Mouse (Mus musculus) midbrain, postnatal 0 days (tissue): ENCODE results near the gene Agk. TPM values are rescaled to one million over a fixed set of nuclear protein-coding genes. Genes with fewer than 3 reads are reported as not detected.

Experiments used
- ATAC-seq: fragments of 200-750 bp; cut with Nextera tagmentation; 2 replicates; pipeline ENCODE4 v1.8.0; 2017; ENCODE audit warnings: moderate number of reproducible peaks, mild to moderate bottlenecking, moderate TSS enrichment, moderate library complexity; ENCODE audit not compliant: low FRiP score
- DNase-seq: peaks from one replicate; pipeline ENCODE4 v3.0.0-alpha.2; 2015; ENCODE audit warnings: low spot score
- H3K27ac ChIP-seq: fragments of 300-500 bp; sonication (generic); 2 replicates; pipeline ENCODE4 v1.5.1; 2014; ENCODE audit warnings: low read depth, mild to moderate bottlenecking, low read length, mixed read lengths
- H3K27me3 ChIP-seq: fragments of 300-500 bp; sonication (generic); 2 replicates; pipeline ENCODE4 v1.6.1; 2014; ENCODE audit warnings: low read length, control low read depth, mixed read lengths; ENCODE audit not compliant: insufficient read depth
- H3K36me3 ChIP-seq: fragments of 300-500 bp; sonication (generic); 2 replicates; pipeline ENCODE4 v1.6.1; 2014; ENCODE audit warnings: low read length, control low read depth, mixed read lengths; ENCODE audit not compliant: insufficient read depth
- H3K4me1 ChIP-seq: fragments of 300-500 bp; sonication (generic); 2 replicates; pipeline ENCODE4 v1.6.1; 2014; ENCODE audit warnings: mild to moderate bottlenecking, control low read depth, antibody characterized with exemption, low read length, mixed read lengths; ENCODE audit not compliant: insufficient read depth
- H3K4me2 ChIP-seq: fragments of 300-500 bp; sonication (generic); 2 replicates; pipeline ENCODE4 v1.6.1; 2014; ENCODE audit warnings: low read depth, mild to moderate bottlenecking, low read length, mixed read lengths; ENCODE audit not compliant: poor library complexity, severe bottlenecking
- H3K4me3 ChIP-seq: fragments of 300-500 bp; sonication (generic); 2 replicates; pipeline ENCODE4 v1.5.1; 2014; ENCODE audit warnings: low read depth, mild to moderate bottlenecking, low read length, moderate library complexity
- H3K9ac ChIP-seq: fragments of 300-500 bp; sonication (generic); replicated peaks from 2 replicates; pipeline ENCODE4 v1.6.1; 2014; ENCODE audit warnings: mild to moderate bottlenecking, low read length, moderate library complexity, mixed read lengths; ENCODE audit not compliant: poor library complexity, severe bottlenecking
- H3K9me3 ChIP-seq: fragments of 300-500 bp; sonication (generic); 2 replicates; pipeline ENCODE4 v1.6.1; 2016; ENCODE audit warnings: low read length, control low read depth
- CTCF ChIP-seq: IDR thresholded peaks from 2 replicates; pipeline ENCODE4 v1.5.1; 2016; ENCODE audit warnings: antibody characterized with exemption, mild to moderate bottlenecking
- WGBS: fragments of 180-500 bp; shearing (Covaris S2); extraction: QIAGEN DNeasy Blood & Tissue Kit; methylation state at CpG from one replicate; pipeline ENCODE4 v1.1.7; 2014; 5-methylcytosine and 5-hydroxymethylcytosine counted together
- polyA plus RNA-seq: library from polyadenylated mRNA; unstranded; fragments of >200 nt; fragmentation: Nextera tagmentation; extraction: Ambion mirVana; gene quantifications from 2 replicates; pipeline ENCODE4 v1.2.1, GENCODE M21; 2015
- total RNA-seq: library from RNA; depleted of rRNA; stranded (reverse); fragments of >200 nt; gene quantifications from 2 replicates; pipeline ENCODE4 v1.2.3, GENCODE M21; 2014

The Agk gene
- total and polyA plus RNA-seq, 2 experiments from 2014 or later = 57.3 to 63.7 TPM

DNA sequence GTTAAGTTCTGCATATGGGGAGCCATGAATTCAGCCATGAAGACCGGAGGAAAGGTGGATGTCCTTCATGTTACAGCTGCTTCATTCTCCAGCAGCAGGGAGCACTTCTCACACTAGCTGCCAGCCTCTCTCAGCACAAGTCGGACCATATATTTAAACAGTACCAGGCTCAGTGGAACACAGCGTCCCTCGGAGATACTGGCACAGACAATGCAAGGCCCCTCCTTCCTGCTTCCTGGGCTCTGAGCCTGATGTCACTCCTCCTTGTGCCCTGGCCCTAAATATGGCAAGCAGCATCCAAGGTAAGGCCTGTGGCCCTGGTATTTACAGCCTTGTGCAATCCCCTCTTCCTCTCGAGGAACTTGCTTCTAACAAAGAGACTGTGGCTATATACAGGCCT, 90.8 kb downstream of the Agk start:
- no peaks in the 10 kb centered on the region for H3K27me3 ChIP-seq
- no peak overlapping the region for H3K9ac ChIP-seq
- H3K4me1 ChIP-seq = no peaks in the 10 kb centered on the region
- H3K36me3 ChIP-seq = peaks cover 4% of the 10 kb centered on the region; the same call in 1 of the 2 replicates
- H3K4me2 ChIP-seq = no peak overlapping the region
- ATAC-seq (no peak; the same call in 1 of the 2 replicates), DNase-seq (no peak)
- no peak overlapping the region for H3K4me3 ChIP-seq
- no peak for TF ChIP-seq CTCF
- 81% methylated on average over 5 of the region's 5 CpGs for WGBS
- H3K27ac ChIP-seq = no peak overlapping the region
- H3K9me3 ChIP-seq = no peaks in the 10 kb centered on the region

DNA sequence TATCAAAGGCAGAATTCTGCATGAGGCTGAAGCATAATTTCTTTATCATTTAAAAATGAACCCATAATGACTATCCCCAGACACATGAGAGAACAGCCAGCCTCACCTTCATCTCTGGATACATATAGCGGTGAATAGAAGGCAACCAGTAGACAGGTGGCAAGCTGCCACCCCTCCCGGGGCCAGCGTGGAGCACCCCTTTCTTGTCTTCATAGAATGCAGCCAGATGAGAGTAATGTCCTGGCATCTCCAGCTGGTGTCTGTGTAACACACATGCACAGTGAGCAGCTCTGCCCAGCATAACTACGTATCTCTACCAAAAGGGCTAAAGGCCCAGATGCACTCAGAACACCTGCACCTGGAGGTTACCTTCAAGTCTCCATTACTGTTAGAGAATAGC, 93.4 kb downstream of the Agk start:
- WGBS = 88% methylated on average over 4 of the region's 4 CpGs
- H3K9ac ChIP-seq = no peak overlapping the region
- no peak overlapping the region for H3K27ac ChIP-seq
- H3K36me3 ChIP-seq = peaks cover 5% of the 10 kb centered on the region; the same call in 1 of the 2 replicates
- no peaks in the 10 kb centered on the region for H3K27me3 ChIP-seq
- TF ChIP-seq CTCF = no peak
- no peaks in the 10 kb centered on the region for H3K9me3 ChIP-seq
- ATAC-seq = no peak
- H3K4me3 ChIP-seq = no peak overlapping the region
- peak; percentile 19 for DNase-seq
- no peaks in the 10 kb centered on the region for H3K4me1 ChIP-seq
- H3K4me2 ChIP-seq = no peak overlapping the region

DNA sequence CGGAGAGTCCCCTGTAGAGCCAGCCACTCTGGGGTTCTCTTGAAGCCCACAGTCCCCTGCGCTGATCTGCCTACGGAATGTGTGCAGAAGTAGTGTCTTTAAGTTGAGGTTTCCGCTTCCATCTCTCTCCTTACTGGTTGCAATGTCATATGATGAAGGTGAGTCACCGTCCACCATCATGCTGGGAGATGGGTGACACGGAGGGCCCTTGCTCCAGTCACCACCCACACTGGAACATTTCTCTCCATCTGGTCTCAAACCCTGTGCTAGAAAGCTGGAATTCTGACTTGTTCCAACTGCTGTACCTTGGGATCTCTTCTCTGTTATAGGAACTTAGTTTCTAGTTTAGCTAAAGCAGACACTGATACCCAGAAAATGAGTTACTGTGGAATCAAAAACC, 96.1 kb downstream of the Agk start:
- no peak for DNase-seq
- Histone ChIP-seq H3K9me3 (no peaks in the 10 kb centered on the region), H3K4me1 (no peaks in the 10 kb centered on the region), H3K27me3 (no peaks in the 10 kb centered on the region), H3K27ac (no peak overlapping the region), H3K4me3 (no peak overlapping the region), H3K9ac (no peak overlapping the region), H3K36me3 (peaks cover 5% of the 10 kb centered on the region; the same call in 1 of the 2 replicates), H3K4me2 (no peak overlapping the region)
- 96% methylated on average over 6 of the region's 6 CpGs for WGBS
- TF ChIP-seq CTCF = no peak
- ATAC-seq = no peak

DNA sequence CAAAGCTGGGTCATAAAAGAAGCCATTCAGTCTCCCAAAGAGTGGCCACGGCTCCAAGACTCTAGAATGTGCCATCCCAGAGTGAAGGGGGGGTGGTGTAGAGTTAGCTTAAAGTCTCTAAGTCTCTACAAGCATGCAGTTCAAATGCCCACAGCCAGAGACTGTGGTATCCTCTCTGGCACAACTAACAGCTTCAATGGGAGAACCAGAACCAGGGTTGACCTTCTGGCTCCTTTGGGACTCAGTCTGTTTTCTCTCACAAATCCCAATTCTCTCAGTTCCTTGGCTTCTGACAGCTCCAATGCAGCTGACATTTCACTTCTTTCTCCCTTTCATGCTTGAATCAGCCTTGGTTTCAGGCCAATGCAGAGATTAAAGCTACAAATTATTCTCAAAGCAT, 98.0 kb downstream of the Agk start:
- Histone ChIP-seq H3K4me3 (no peak overlapping the region), H3K27me3 (no peaks in the 10 kb centered on the region), H3K27ac (no peak overlapping the region), H3K9ac (no peak overlapping the region), H3K9me3 (no peaks in the 10 kb centered on the region), H3K36me3 (peaks cover 5% of the 10 kb centered on the region; the same call in 1 of the 2 replicates), H3K4me2 (no peak overlapping the region), H3K4me1 (no peaks in the 10 kb centered on the region)
- no peak for TF ChIP-seq CTCF
- ATAC-seq (no peak), DNase-seq (peak; percentile 31)
- WGBS = 74% methylated on average over 1 of the region's 1 CpGs

DNA sequence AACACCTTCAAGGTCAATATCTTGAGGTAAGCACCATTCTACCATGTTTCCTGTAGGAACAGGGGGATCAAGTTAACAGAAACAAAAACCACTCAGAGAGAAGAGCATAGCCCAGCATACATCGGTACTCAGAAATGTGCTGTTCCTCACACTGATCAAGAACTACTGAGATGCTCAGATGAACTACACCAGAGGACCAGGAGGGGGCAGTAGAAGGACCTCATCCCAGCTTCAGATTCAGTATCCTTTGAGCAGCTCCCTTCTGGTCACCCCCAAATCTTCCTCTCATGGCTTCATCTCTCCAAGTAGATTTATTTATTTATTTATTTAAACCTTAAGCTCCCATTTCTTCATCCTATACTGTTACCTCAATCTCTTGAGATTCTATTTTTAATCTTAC, 98.8 kb downstream of the Agk start:
- TF ChIP-seq CTCF = peak; percentile 64
- Histone ChIP-seq H3K9ac (no peak overlapping the region), H3K27me3 (no peaks in the 10 kb centered on the region), H3K27ac (no peak overlapping the region), H3K36me3 (peaks cover 5% of the 10 kb centered on the region; the same call in 1 of the 2 replicates), H3K4me3 (no peak overlapping the region), H3K4me1 (no peaks in the 10 kb centered on the region), H3K9me3 (no peaks in the 10 kb centered on the region), H3K4me2 (no peak overlapping the region)
- WGBS = 71% methylated on average over 1 of the region's 1 CpGs
- ATAC-seq (no peak), DNase-seq (peak; percentile 40)

DNA sequence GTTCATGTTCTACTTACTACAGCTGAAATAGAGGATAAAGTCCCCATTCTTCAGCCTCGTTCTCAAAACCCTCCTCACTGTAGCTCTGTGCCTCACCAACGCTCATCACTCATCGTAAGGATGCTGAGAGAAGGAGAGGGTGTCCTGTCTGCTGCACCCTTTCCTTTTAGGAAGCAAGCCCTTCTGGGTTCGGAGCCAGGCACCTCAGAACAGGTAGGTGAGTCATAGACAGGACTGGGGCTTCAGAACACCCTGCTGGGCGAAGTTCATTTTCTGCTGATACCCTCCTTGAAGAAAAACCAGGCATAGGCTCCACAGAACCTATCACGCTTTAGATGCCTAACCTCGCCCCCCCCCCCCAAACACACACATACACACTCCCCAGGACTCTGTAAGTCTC, 102.5 kb downstream of the Agk start:
- H3K9ac ChIP-seq = no peak overlapping the region
- no peaks in the 10 kb centered on the region for H3K4me1 ChIP-seq
- WGBS = 92% methylated on average over 7 of the region's 7 CpGs
- no peak for DNase-seq
- no peak overlapping the region for H3K4me2 ChIP-seq
- H3K4me3 ChIP-seq = no peak overlapping the region
- H3K27ac ChIP-seq = no peak overlapping the region
- H3K27me3 ChIP-seq = no peaks in the 10 kb centered on the region
- no peak for ATAC-seq
- H3K36me3 ChIP-seq = no peaks in the 10 kb centered on the region
- H3K9me3 ChIP-seq = no peaks in the 10 kb centered on the region
- no peak for TF ChIP-seq CTCF
